Mouse (Mus musculus) kidney, adult 18-20 months (tissue): ENCODE measurements around the gene Nebl.
"Not testable (repeated sequence)": the region's sequence is repeated elsewhere in the genome, so short reads cannot be mapped to it uniquely, and the experiment has no call there.

Source experiments
- DNase-seq: peaks from one replicate; pipeline ENCODE4 v3.0.0; 2021

Gene Nebl

GRCm38 (mm10) chr2:17390513-17391200 lies 340.6 kb downstream of the Nebl start:
- no peak for DNase-seq

DNA sequence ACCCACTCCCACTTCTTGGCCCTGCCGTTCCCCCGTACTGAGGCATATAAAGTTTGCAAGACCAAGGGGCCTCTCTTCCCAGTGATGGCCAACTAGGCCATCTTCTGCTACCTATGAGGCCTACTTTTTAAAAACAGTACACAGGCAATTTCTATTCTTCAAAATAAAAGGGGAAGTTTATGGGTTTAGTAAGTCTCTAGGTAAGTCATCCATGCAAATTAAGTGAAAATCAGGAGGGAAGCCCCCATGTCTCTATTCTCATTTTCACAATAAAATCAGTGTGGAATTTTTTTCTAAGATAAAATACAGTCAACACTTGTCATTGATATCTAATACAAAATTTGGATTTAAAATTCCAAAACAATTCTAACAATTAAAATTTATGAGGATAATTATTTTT lies 341.4 kb downstream of the Nebl start:
- DNase-seq = no peak

GRCm38 (mm10) chr2:17389379-17389778 lies 341.9 kb downstream of the Nebl start:
- no peak for DNase-seq

DNA sequence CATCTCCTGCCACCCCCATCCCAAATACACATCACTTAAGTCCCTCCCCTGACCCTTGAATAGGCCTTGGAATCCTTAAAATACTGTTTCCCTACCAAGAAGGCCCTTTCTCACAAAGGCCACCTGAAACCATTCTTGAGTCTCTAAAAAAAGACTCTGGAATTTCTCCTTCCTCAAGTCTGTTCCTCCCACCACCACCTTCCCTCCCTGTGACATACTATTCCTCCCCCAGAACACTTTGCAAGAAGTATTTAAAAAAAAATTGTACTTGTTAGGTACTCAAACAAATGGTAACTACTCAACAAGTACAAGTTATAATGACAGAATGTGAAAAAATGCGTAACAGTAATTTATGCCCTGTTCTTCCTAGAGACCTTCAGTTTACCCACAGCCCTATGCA lies 349.0 kb downstream of the Nebl start:
- DNase-seq = no peak

DNA sequence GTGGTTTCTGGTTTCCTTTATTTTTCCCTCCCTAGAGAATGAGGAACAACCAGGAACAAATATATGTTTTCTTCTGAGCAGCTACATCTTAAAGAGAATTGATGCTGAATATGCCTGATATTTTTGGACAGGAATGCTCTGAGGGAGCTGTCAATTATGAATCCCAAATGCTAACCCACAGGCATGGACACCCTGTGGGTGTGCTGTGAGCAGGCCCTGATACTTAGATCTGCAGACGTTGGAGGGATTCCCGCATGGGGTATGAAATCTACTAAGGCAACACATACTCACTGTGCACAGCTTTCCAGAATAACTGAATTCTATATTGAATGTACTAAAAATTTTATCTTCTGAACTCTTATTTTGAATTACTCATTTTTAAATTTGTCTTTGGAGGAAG lies 355.3 kb downstream of the Nebl start:
- DNase-seq = no peak

DNA sequence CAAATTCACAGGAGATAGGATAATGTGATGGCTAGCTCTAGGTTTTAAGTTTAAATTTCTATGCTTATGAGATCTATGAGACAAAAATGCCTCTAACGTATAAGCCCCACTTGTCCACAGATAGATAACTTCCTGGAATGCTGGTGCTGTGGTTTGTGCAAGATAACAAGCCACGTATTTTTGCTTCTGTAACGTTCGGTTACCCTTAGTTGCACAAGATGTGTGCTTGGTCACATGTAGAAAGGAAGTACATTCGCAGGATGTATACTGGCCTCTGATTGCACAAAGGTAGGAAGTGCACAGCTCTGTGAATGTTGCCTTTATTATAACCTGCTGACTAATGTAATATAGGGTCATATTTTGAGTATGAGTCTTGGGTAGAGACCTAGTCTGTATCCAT lies 365.6 kb downstream of the Nebl start:
- DNase-seq = no peak

- DNase-seq = no peak
Measured at GRCm38 (mm10) chr2:17364971-17365548, 366.2 kb downstream of the Nebl start.

GRCm38 (mm10) chr2:17363337-17364216 lies 367.7 kb downstream of the Nebl start:
- no peak for DNase-seq

GRCm38 (mm10) chr2:17362181-17362580 lies 369.1 kb downstream of the Nebl start:
- DNase-seq = no peak

DNA sequence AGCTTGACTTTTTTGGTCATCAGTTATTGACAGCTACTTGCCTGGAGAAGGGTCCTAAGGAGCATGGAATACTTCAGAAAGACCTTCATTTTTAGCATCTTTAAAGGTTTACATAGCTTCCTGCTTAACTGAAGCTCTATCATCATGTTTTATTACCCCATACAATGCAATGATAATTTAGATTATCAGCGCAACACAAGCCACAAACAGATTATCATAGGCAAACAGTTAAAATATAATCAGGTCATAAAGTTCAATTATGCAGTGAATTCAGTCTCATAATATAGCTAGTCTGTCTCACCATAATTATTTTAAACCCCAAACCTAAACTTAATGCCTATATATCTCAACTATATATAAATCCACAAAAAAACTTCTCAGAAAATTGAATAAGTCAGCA lies 386.6 kb downstream of the Nebl start:
- DNase-seq = no peak

- DNase-seq = no peak
Measured at GRCm38 (mm10) chr2:17335451-17335850, 395.8 kb downstream of the Nebl start.

DNA sequence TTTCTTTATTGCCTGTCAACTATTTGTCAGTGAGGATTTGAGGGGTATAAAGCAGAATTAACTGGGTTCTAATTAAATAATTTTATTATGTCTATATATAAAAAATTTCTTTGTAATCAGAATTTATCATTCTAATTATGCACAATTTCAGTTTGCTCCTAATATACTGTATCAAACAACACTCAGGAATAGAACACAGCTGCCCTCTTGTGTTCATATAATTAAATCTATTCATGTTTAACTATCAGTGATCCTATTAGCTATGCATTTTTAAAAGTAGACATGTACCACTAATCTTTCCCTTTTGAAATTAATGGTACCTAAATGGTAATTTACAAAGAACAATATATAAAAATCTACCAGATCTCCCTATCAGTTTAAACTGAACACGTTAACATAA lies 404.7 kb downstream of the Nebl start:
- no peak for DNase-seq

DNA sequence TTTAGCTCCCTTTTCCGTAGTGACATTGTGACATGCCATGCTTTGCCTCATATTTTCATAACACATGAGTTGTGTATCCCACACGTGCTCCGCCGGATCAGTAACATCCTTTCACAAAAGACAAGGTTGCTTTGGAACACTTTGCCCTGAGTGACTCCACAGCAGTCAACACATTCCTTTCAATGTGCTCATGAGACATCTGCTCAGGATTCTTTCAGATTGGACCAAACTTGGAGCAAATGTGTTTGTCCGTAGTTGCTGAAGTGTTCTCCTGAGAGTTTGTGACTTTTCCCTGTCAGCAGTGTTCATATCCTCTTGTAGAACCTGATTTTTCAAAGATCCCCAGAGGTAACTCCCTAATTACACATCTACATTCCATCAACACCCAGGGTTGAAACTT lies 414.4 kb downstream of the Nebl start:
- no peak for DNase-seq

DNA sequence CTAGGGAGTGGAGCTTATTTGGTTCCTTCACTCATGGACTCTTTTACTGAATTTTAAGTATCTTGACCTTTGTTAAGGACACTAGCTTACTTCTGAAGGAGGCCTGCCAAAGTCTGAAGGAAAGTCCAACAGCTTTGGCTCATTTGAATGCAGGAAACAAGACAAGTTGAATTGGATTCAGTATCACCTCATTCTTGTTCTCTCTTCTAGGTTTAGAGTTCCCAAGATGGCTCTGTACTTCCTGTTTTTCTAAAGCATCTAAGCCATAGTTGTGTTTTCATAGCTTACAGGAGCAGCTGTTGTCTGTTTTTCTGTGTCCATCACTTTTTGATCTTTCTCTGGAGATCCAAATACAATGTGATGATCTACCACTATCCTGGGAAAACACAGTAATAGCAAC lies 429.9 kb downstream of the Nebl start:
- DNase-seq = no peak

DNA sequence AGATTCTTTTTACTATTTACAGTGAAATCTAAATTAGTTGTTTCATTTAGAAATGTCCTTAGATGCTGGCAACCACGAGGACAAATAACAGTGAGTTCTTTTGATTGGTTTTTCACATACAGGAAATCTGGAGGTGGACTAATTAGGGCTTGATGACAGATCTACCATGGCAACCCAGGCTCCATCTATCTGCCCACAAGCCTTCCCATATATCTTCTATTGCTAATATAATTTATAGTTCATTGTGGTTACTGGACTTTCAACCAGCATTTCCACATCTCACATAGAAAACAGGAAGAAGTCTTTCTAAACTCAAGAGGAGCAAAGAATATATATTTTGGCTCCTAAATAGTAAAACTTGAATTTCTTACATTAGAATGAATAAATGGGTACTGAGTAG lies 433.8 kb downstream of the Nebl start:
- DNase-seq = no peak

- DNase-seq = not testable (repeated sequence)
Measured at GRCm38 (mm10) chr2:17295257-17295656, 436.0 kb downstream of the Nebl start.
